Mouse (Mus musculus): Measurements from ENCODE around the gene Tns3. TPM values are rescaled to one million over a fixed set of nuclear protein-coding genes. Genes with fewer than 3 reads are reported as not detected.
A peak's percentile ranks its signal among the peaks of the same experiment; 100 is the strongest.

Tns3 gene
- polyA plus RNA-seq, 1 experiment from 2014 or later: 3.6 TPM

GRCm38 (mm10) chr11:8434366-8434765 lies 230.0 kb downstream of the Tns3 start:
- Histone ChIP-seq H3K9me3 (ENCODE audit: low read length) (no peaks in the 10 kb centered on the region), H3K27me3 (ENCODE audit: insufficient read depth, low read length) (no peaks in the 10 kb centered on the region), H3K36me3 (replicated peaks; ENCODE audit: insufficient read depth, low read length) (peaks cover 37% of the 10 kb centered on the region), H3K4me3 (ENCODE audit: low read depth, low read length) (no peak overlapping the region), H3K9ac (replicated peaks) (no peak overlapping the region), H3K4me2 (ENCODE audit: low read depth, low read length) (no peak overlapping the region), H3K27ac (ENCODE audit: low read depth) (no peak overlapping the region), H3K4me1 (ENCODE audit: insufficient read depth) (no peaks in the 10 kb centered on the region)
- TF ChIP-seq EP300 (IDR thresholded peaks at IDR 0.05; ENCODE audit: low read depth) (no peak), CTCF (IDR thresholded peaks at IDR 0.05; ENCODE audit: low read depth) (no peak)
- 64% methylated on average over 6 of the region's 6 CpGs for WGBS (ENCODE audit: insufficient replicate concordance)
- no peak for ATAC-seq
- DNase-seq: no peak

- no peak overlapping the region for H3K4me3 ChIP-seq (ENCODE audit: low read depth, low read length)
- DNase-seq (no peak), ATAC-seq (no peak)
- H3K27me3 ChIP-seq (ENCODE audit: insufficient read depth, low read length): no peaks in the 10 kb centered on the region
- no peak overlapping the region for H3K27ac ChIP-seq (ENCODE audit: low read depth)
- no peak overlapping the region for H3K9ac ChIP-seq (replicated peaks)
- H3K36me3 ChIP-seq (replicated peaks; ENCODE audit: insufficient read depth, low read length): peaks cover 37% of the 10 kb centered on the region
- 82% methylated on average over 9 of the region's 9 CpGs for WGBS (ENCODE audit: insufficient replicate concordance)
- no peaks in the 10 kb centered on the region for H3K9me3 ChIP-seq (ENCODE audit: low read length)
- no peak overlapping the region for H3K4me2 ChIP-seq (ENCODE audit: low read depth, low read length)
- TF ChIP-seq EP300 (IDR thresholded peaks at IDR 0.05; ENCODE audit: low read depth): no peak
- no peak for TF ChIP-seq CTCF (IDR thresholded peaks at IDR 0.05; ENCODE audit: low read depth)
- H3K4me1 ChIP-seq (ENCODE audit: insufficient read depth): no peaks in the 10 kb centered on the region
Observed at GRCm38 (mm10) chr11:8433443-8433842, 230.9 kb downstream of the Tns3 start.

DNA sequence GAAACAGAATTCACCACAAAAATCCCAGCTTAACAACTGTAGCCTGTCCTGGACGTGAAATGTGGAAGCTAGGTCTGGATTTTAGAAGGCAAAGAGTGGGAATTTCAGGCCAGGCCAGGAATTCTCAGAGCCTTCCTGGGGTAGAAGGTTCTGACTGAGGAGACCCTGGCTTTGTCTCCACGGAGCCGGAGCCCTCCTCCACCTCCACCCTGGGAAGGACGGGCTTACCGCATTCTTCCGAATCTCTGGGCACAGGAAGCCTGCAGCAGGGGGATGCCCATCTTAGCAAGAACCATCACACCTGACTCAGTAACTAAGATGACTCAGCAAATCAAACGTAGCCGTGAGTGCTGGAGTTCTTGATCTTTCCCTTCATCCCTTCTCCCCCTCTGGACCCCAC lies 231.4 kb downstream of the Tns3 start:
- TF ChIP-seq EP300 (IDR thresholded peaks at IDR 0.05; ENCODE audit: low read depth) (no peak), CTCF (IDR thresholded peaks at IDR 0.05; ENCODE audit: low read depth) (no peak)
- WGBS (ENCODE audit: insufficient replicate concordance): 88% methylated on average over 8 of the region's 8 CpGs
- H3K4me3 ChIP-seq (ENCODE audit: low read depth, low read length): no peak overlapping the region
- H3K9me3 ChIP-seq (ENCODE audit: low read length): no peaks in the 10 kb centered on the region
- no peak overlapping the region for H3K4me2 ChIP-seq (ENCODE audit: low read depth, low read length)
- ATAC-seq (no peak), DNase-seq (no peak)
- H3K36me3 ChIP-seq (replicated peaks; ENCODE audit: insufficient read depth, low read length): peaks cover 37% of the 10 kb centered on the region
- no peak overlapping the region for H3K27ac ChIP-seq (ENCODE audit: low read depth)
- H3K4me1 ChIP-seq (ENCODE audit: insufficient read depth): no peaks in the 10 kb centered on the region
- H3K9ac ChIP-seq (replicated peaks): no peak overlapping the region
- no peaks in the 10 kb centered on the region for H3K27me3 ChIP-seq (ENCODE audit: insufficient read depth, low read length)

DNA sequence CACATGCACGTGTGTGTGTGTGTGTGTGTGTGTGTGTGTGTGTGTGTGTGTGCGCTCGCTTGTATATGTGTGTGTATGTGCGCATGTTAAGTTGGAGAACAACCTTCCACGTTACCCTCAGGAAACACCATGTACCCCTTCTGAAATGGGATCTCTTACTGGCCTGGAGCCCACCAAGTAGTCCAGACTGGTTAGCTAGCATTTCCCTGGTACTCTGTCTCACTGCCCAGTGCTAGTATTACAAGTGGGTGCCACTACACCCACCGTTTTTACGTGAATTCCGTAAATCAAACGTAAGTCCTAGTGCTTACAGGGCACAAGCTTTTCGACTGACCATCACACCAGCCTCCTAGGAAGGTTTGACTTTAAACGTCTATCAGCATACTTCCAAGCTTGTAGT lies 236.7 kb downstream of the Tns3 start:
- ATAC-seq: no peak
- no peaks in the 10 kb centered on the region for H3K4me1 ChIP-seq (ENCODE audit: insufficient read depth)
- H3K4me3 ChIP-seq (ENCODE audit: low read depth, low read length): no peak overlapping the region
- peaks cover 6% of the 10 kb centered on the region; the same call in 1 of the 2 replicates for H3K36me3 ChIP-seq (replicated peaks; ENCODE audit: insufficient read depth, low read length)
- H3K27ac ChIP-seq (ENCODE audit: low read depth): no peak overlapping the region
- H3K9me3 ChIP-seq (ENCODE audit: low read length): no peaks in the 10 kb centered on the region
- no peaks in the 10 kb centered on the region for H3K27me3 ChIP-seq (ENCODE audit: insufficient read depth, low read length)
- 76% methylated on average over 11 of the region's 11 CpGs for WGBS (ENCODE audit: insufficient replicate concordance)
- DNase-seq: no peak
- TF ChIP-seq EP300 (IDR thresholded peaks at IDR 0.05; ENCODE audit: low read depth): no peak
- TF ChIP-seq CTCF (IDR thresholded peaks at IDR 0.05; ENCODE audit: low read depth): no peak
- H3K4me2 ChIP-seq (ENCODE audit: low read depth, low read length): no peak overlapping the region
- H3K9ac ChIP-seq (replicated peaks): no peak overlapping the region

DNA sequence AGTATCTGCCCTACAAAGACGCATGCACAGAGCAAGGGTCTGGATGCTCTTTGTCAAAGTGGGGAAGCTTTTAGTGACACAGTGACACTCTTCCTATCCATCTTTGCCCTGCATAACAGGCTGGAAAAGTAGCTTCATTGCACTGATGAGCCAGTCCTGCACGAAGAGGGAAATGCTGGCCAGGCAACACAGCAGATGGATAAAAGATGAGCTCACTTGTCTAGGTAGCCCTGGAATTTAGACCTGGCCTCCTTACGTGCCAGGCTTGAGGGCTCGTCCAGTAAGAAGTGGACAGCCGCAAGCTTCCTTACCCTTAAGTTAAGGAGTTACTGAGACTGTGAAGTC lies 239.1 kb downstream of the Tns3 start:
- no peak for TF ChIP-seq CTCF (IDR thresholded peaks at IDR 0.05; ENCODE audit: low read depth)
- no peak for TF ChIP-seq EP300 (IDR thresholded peaks at IDR 0.05; ENCODE audit: low read depth)
- Histone ChIP-seq H3K36me3 (replicated peaks; ENCODE audit: insufficient read depth, low read length) (no peaks in the 10 kb centered on the region), H3K4me1 (ENCODE audit: insufficient read depth) (no peaks in the 10 kb centered on the region), H3K27me3 (ENCODE audit: insufficient read depth, low read length) (no peaks in the 10 kb centered on the region), H3K9ac (replicated peaks) (no peak overlapping the region), H3K4me3 (ENCODE audit: low read depth, low read length) (no peak overlapping the region), H3K27ac (ENCODE audit: low read depth) (no peak overlapping the region), H3K4me2 (ENCODE audit: low read depth, low read length) (no peak overlapping the region), H3K9me3 (ENCODE audit: low read length) (no peaks in the 10 kb centered on the region)
- no peak for DNase-seq
- WGBS (ENCODE audit: insufficient replicate concordance): 73% methylated on average over 5 of the region's 5 CpGs
- no peak for ATAC-seq

DNA sequence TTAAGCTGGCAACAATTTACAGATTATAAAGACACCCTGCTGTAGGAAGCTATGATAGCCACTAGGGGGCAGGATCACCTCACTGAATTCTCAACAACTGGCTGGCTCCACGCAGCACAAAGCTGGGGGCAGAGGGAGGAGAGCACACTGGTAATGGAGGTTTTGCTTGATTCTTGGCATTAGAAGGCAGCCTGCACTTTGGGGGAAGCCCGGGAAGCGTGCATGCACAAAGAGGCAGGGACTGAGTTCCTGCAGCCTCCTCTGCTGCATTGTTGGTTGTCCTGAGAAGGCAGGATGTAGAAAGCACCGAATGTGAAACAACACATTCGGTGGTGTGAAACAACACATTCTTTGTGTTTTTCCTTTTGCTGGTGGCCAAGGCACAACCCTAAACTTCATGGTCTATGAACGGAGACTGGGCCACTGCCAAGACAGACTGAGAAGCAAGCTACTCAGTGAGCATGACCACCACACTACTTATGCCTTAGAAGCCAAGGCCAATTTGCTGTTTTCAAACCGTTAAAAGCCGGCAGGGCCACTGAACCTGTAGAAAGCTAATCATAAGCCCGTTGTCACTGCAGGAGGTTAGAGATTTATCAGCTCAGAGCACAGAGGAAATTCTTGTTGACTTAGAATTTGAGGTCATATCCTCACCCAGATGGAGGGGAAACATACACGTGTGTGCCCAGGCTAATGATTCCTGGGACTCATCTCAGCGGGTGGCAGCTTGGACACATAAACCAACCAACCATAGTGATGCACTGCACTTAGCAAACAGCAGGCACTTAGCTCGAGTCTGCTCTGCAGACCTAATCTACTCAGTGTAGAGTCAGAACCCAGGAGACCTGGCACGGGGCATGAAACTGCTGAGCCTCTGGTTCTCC lies 239.8 kb downstream of the Tns3 start:
- ATAC-seq (peak; percentile 60; the same call in 1 of the 2 replicates), DNase-seq (peak; percentile 63)
- Histone ChIP-seq H3K9ac (replicated peaks) (no peak overlapping the region), H3K4me1 (ENCODE audit: insufficient read depth) (no peaks in the 10 kb centered on the region), H3K27me3 (ENCODE audit: insufficient read depth, low read length) (no peaks in the 10 kb centered on the region), H3K4me2 (ENCODE audit: low read depth, low read length) (peak overlapping the region; percentile 42; the same call in 1 of the 2 replicates), H3K9me3 (ENCODE audit: low read length) (no peaks in the 10 kb centered on the region), H3K36me3 (replicated peaks; ENCODE audit: insufficient read depth, low read length) (no peaks in the 10 kb centered on the region), H3K27ac (ENCODE audit: low read depth) (no peak overlapping the region), H3K4me3 (ENCODE audit: low read depth, low read length) (no peak overlapping the region)
- 39% methylated on average over 13 of the region's 13 CpGs for WGBS (ENCODE audit: insufficient replicate concordance)
- peak; percentile 92 for TF ChIP-seq CTCF (IDR thresholded peaks at IDR 0.05; ENCODE audit: low read depth)
- TF ChIP-seq EP300 (IDR thresholded peaks at IDR 0.05; ENCODE audit: low read depth): no peak

All from liver, postnatal 0 days (tissue).